Mouse (Mus musculus) CD8-positive naive resting alpha-beta T cell, adult 57 days (primary cell): ENCODE results near the gene Cep70. TPM values are rescaled to one million over a fixed set of nuclear protein-coding genes. Genes with fewer than 3 reads are reported as not detected.

Experiments
- total RNA-seq: library from RNA; stranded (reverse); gene quantifications from one replicate; pipeline ENCODE4 v1.2.4, GENCODE M21; 2023

The Cep70 gene
- total RNA-seq: 6.3 TPM

DNA sequence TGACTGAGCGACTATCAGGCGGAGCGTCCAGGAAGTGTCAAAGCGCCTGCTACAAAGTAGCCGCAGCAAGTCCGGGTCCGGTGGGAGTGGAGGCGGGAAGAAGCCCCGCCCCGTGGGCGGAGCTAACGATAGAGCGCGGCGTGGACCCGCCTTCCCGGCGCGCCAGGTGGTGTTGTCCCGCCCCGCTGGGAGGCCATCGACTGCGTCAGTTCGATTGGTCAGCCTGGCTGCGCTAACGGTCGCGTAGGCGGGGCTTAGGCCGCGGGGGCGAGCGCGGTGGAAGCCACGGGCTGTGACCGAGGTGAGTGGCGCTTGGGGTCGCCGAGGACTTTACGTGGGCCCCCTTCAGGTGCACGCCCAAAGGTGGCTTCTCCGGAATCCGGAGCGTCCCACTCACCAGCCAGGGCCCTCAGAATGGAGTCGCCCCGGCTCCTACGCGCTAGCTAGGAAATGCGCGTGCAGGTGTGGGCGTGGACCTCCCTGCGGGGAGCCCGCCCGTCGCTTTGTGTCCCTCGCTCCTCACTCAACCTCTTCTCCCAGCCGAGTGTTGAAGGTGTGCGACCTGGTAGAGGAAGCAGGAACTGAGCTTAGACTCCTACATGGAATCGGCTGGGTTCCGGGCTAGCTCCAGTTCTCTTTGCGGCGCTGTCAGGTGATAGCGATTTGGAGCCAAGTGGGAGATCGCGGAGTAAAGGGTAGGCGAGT lies at the start of gene Cep70:
Cep70 (plus strand) TSS at position 178 of the 705 bp plus-strand sequence.

DNA sequence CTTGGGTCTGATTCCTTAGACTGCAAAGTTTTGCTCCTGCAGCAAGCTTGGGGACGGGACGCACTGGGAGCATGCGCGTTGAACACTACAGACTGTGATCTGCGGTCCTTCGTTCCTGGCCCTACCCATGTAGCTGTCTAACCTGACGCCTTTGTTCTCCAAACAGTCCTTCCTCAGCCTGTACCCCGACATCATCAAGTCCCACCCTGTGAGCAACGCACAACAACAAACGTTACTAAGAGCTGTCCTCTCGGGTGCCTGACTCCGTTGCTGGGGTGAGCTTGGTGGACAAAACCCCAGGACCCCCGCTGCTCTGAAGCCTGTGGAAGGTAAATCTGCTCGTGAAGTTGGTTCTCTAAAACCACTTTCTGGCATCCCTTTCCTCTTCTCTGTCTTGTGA lies 6.0 kb upstream of the Cep70 start, which contains the start of gene Faiml:
Faiml (minus strand) TSS at position 101 of the 400 bp plus-strand sequence.

Other genes starting within 250 kb of the Cep70 start
- not detected for gene Gm1123, start 207.7 kb upstream of the Cep70 start, total RNA-seq
- gene Pik3cb, start 102.7 kb upstream of the Cep70 start, total RNA-seq: 6.9 TPM
- not detected for gene Faiml, start 6.1 kb upstream of the Cep70 start, total RNA-seq
- gene Esyt3, start 115.2 kb downstream of the Cep70 start, total RNA-seq: not detected
- not detected for gene Mras, start 194.0 kb downstream of the Cep70 start, total RNA-seq
- not detected for gene Nme9, start 208.1 kb downstream of the Cep70 start, total RNA-seq